Mouse (Mus musculus): ENCODE measurements at regions not wholly inside any gene's neighbourhood (a gene's known extent, or its start where the extent isn't known, plus 50 kb on each side); places are given as distances from the start of the nearest gene placed in this dataset.

- ATAC-seq (replicated peaks; ENCODE audit: insufficient number of reproducible peaks, low FRiP score, low TSS enrichment, poor library complexity, severe bottlenecking) = no peak
Observed at GRCm38 (mm10) chr11:45173546-45173945, 556.4 kb downstream of the Ebf1 start.

DNA sequence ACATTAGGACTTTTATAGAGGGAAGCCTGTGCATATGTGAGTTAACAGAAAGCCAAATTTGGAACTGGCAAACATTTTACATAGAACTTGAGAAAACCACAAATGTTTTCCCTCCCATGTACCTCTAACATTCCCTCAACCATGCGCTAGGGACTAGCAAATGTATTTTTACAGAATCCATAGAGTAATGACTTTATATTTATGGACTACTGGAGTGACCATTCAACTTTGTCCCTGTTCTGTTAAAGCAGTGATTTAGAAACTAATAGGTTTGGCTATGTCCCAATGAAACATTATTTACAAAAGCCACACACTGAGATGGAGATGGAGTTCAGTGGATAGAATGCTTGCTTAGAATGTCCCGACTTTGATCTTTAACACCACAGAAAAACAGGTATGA lies 557.0 kb downstream of the Ebf1 start:
- no peak for ATAC-seq (replicated peaks; ENCODE audit: insufficient number of reproducible peaks, low FRiP score, low TSS enrichment, poor library complexity, severe bottlenecking)

GRCm38 (mm10) chr11:45174811-45175798 lies 558.0 kb downstream of the Ebf1 start:
- no peak for ATAC-seq (replicated peaks; ENCODE audit: insufficient number of reproducible peaks, low FRiP score, low TSS enrichment, poor library complexity, severe bottlenecking)

- ATAC-seq (replicated peaks; ENCODE audit: insufficient number of reproducible peaks, low FRiP score, low TSS enrichment, poor library complexity, severe bottlenecking) = no peak
Observed at GRCm38 (mm10) chr11:45176971-45177370, 559.9 kb downstream of the Ebf1 start.

- no peak for ATAC-seq (replicated peaks; ENCODE audit: insufficient number of reproducible peaks, low FRiP score, low TSS enrichment, poor library complexity, severe bottlenecking)
Observed at GRCm38 (mm10) chr11:45178036-45178435, 560.9 kb downstream of the Ebf1 start.

DNA sequence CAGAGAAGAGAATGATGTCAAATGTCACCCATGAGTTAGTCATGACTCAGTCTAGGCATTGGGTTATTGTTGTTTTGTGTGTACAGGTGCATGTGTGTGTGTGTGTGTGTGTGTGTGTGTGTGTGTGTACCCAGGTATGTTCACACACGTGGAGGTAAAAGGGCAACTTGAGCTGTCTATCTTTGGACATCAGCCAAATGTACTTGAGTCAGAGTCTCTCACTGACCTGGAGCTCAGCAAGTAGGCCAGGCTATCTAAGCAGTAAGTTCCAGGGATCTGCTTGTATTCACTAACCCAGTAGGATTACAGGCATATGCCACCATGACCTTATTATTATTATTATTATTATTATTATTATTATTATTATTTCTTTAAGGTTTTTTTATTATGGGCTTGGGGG lies 561.9 kb downstream of the Ebf1 start:
- no peak for ATAC-seq (replicated peaks; ENCODE audit: insufficient number of reproducible peaks, low FRiP score, low TSS enrichment, poor library complexity, severe bottlenecking)

- no peak for ATAC-seq (replicated peaks; ENCODE audit: insufficient number of reproducible peaks, low FRiP score, low TSS enrichment, poor library complexity, severe bottlenecking)
Observed at GRCm38 (mm10) chr11:45190601-45191370, 573.7 kb downstream of the Ebf1 start.

- ATAC-seq (replicated peaks; ENCODE audit: insufficient number of reproducible peaks, low FRiP score, low TSS enrichment, poor library complexity, severe bottlenecking) = no peak
Observed at GRCm38 (mm10) chr11:45191392-45192189, 574.5 kb downstream of the Ebf1 start.

DNA sequence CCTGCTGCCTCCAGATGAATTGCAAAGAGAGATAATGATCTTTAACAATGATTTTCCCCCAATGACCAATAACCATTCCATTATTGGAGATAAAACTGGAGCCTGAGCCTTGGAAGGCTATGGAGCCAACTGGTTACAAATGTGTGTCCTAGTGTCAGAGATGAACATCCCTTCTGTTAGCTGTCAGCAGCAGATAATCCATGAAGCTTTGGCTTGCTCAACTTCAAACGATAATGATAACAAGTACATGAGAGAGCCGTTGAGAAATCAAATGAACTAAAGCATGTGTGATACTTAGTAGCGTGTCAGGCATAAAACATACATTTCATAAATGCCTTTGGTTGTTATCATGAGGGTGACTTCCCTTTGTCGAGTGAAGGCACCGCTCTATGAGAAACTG lies 576.2 kb downstream of the Ebf1 start:
- ATAC-seq (replicated peaks; ENCODE audit: insufficient number of reproducible peaks, low FRiP score, low TSS enrichment, poor library complexity, severe bottlenecking) = no peak

GRCm38 (mm10) chr11:45199520-45199919 lies 582.4 kb downstream of the Ebf1 start:
- ATAC-seq (replicated peaks; ENCODE audit: insufficient number of reproducible peaks, low FRiP score, low TSS enrichment, poor library complexity, severe bottlenecking) = no peak

DNA sequence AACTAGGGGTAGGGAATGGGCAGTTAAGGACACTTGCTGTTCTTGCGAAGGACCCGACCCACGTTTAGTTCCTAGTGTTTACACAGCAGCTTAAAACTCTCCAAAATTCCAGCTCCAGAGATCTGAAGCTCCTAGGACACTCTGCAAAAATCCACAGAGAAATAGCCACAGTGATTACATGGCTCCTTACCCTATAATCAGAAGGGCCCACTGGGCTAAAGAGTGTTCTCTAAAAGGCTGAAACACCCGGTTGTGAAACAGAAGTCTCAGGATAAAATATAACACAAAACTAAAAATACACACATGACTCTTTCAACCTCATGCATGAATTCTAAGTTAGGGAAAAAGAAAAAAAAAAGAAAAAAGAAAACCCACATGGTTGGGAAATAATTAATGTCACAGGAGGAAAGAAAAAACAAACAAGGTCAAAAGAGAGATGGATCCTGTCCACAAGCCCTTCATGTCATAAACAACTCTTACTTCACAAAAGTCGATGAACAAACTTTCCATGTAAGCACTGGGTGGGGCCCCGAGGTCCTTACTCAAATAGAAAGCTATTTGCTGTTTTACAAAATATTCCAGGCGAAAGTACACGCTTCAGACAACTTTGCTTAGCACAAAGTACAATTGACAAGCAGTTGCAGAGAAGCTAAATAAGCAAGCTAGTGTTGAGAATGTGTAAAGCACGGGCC lies 583.7 kb downstream of the Ebf1 start:
- no peak for ATAC-seq (replicated peaks; ENCODE audit: insufficient number of reproducible peaks, low FRiP score, low TSS enrichment, poor library complexity, severe bottlenecking)

DNA sequence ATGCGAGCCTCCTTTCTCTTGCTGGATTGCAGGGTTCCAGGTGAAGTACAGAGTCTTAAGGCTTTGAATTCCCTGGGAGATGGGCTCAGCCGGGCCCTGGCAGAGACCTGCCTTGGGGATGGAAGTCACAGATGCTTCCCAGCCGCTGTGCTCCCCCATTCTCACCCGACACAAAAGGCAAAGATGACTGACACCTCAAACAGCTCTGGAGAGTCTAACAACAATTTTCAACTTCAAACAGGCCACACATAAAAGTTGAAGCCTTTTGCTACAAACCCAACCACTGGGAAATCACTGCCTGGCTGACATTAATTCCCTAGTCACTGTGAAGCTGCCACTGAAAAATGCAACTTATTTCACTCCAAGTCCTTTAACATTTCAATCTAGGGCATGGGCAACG lies 586.3 kb downstream of the Ebf1 start:
- ATAC-seq (replicated peaks; ENCODE audit: insufficient number of reproducible peaks, low FRiP score, low TSS enrichment, poor library complexity, severe bottlenecking) = no peak

DNA sequence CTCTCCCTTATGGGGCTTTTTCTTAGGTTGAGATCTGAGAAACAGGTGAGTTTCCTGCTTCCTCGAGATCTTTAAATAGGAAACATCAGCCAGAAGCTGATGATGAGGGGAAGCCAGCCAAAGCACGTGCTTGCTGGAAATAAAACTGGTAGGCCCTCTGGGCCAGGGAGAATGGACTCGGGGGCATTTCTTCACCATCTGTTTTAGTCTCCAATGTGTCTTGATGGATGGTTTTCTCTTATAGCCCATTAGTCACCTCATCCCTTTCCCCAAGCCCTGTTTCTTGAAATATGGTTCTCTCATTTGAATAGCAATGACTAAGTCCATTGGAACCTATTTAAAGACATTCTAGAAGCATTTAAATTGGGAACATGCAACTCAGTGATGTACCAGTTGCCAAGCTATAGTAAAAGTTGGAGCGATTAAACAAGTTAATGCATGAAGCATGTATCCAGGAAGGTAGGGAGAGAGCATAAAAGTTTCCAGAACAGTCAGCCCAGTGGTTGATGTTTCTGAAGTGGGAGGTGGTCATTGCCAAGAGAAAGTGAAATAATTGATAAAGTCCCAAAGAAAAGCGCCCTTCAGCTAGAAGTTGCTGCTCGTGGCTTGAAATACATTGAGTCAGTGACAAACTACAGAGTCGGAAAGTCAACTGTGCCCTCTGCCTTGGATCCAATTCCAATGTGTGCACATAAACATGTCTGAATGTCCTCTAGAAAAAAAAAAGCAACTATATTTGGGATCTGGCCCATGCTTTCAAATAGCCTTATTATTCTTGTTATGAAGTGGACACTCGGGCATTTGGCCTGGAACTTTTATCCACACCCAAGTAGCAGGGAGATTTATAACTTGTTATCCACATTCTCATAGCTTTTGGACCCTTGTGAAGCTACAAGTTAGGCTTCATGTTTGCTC lies 589.8 kb downstream of the Ebf1 start:
- ATAC-seq (replicated peaks; ENCODE audit: insufficient number of reproducible peaks, low FRiP score, low TSS enrichment, poor library complexity, severe bottlenecking) = no peak

GRCm38 (mm10) chr11:45214096-45214495 lies 597.0 kb downstream of the Ebf1 start:
- ATAC-seq (replicated peaks; ENCODE audit: insufficient number of reproducible peaks, low FRiP score, low TSS enrichment, poor library complexity, severe bottlenecking) = no peak

DNA sequence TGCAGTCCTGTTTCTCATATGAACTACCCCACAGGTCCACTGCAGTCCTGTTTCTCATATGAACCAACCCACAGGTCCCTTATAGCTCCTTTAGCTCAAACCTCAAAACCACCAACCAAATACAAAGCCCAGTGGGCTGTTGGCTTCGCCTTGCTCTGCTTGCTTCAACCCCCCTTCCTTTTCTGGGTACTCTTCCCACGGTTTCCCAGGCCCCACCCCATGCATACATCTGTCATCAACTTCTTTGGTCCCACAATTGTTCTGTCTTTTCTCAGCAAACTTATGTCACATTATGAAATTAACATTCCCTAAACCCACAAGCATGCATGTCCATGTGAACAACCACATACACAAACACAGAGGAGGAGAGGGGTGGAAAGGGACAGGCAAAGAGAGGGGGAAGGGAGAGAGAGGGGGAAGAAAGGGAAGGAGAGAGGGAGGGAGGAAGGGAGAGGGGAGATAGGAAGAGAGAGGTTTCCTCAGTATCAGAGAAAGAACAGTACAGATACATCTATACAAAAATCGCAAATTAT lies 599.9 kb downstream of the Ebf1 start:
- no peak for ATAC-seq (replicated peaks; ENCODE audit: insufficient number of reproducible peaks, low FRiP score, low TSS enrichment, poor library complexity, severe bottlenecking)

- no peak for ATAC-seq (replicated peaks; ENCODE audit: insufficient number of reproducible peaks, low FRiP score, low TSS enrichment, poor library complexity, severe bottlenecking)
Observed at GRCm38 (mm10) chr11:45219239-45219638, 602.1 kb downstream of the Ebf1 start.

DNA sequence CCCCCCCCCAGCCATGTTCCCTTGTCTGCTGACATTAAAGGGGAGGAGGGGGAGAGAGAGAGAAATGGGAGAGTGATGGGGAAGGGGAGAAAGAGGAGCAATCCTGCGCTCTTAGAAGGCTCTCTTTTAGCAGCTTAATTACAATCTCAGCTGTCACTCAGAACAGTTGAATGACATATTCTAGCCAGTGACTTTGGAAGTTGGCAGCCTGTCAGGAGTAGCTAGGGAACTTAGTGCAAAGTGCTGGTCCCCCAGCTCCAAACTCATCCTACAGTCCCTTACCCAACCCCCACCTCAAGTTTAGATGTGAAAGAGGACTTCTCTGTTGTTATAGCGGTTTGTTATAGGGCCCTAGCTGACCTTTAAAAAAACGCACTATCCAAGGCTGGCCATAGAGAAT lies 604.9 kb downstream of the Ebf1 start:
- no peak for ATAC-seq (replicated peaks; ENCODE audit: insufficient number of reproducible peaks, low FRiP score, low TSS enrichment, poor library complexity, severe bottlenecking)
